Mouse (Mus musculus) layer of hippocampus, adult 18-20 months (tissue): ENCODE measurements around the gene Plcl2. TPM values are rescaled to one million over a fixed set of nuclear protein-coding genes. Genes with fewer than 3 reads are reported as not detected.
A peak's percentile ranks its signal among the peaks of the same experiment; 100 is the strongest.
"Not testable (repeated sequence)": the region's sequence is repeated elsewhere in the genome, so short reads cannot be mapped to it uniquely, and the experiment has no call there.

Experiments used
- DNase-seq, 2 experiments: peaks; one replicate each; pipeline ENCODE4 v3.0.0; 2022; ENCODE audit warnings: low spot score in 2 of 2
- total RNA-seq, 2 experiments: library from RNA; stranded (reverse); gene quantifications; 2 replicates each; pipeline ENCODE4 v1.2.3; 2021

Plcl2 gene
- total RNA-seq, 2 experiments from 2014 or later: 57.7 to 59.3 TPM

DNA sequence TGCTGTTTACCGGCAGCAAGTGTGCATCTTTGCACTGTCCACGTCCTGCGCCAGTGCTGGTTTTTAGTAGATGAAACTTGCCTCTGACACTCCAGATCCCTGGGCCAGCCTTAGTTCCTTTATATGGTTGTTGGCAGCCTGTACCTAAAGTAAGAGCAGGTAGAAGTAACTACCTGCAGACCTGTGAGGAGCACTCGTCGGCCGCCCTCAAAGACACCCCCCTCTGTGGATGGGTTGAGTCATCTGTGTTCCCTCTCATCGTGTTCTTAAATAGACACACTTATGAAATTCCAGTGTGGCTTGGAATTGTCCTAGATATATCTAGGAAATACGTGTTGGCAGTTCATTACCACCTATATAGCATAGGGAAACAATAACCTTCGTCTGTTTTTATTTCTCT, 158.4 kb downstream of the Plcl2 start:
- no peak for DNase-seq

DNA sequence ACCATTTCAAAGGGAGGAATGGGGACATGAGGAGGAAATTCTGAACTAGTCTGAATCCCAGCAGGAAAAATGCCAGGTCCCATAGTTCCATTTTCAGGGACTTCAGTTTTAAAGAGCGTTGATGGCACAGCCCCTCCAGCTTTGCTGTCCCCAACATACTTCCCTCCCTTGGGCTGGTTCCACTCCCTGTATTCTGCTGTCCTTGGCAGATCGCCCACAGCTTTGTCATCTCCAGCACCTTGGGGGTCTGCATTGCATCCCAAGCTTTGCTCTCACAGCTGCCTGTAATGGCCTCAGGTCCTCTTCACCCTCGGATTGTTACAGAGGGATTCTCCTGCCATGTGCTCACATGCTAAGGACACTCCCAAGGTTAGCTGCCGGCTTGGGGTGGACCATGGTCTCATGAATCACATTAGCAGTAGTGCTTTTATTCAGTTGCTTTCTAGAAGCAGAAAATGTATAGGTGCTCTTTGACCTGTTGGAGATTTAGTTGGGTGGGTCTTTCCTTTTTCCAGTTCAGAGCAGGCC, 159.5 kb downstream of the Plcl2 start:
- DNase-seq: no peak

DNA sequence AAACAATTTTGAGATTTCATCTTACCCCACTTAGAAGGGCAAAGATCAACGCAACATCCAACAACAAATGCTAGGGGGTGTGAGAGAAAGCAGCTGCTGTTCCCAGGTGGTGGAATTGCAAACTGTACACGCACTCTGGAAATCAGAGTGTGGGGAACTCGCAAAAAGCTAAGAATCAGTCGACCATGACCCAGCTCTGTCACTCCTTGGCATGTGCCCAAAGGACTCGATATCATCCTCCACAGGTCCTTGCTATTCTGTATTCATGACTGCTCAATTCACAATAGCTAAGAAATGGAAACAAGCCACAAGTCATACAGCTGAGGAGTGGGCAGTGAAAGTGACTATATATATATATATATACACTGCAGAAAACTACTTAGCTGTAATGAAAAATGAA, 162.2 kb downstream of the Plcl2 start:
- no peak for DNase-seq

GRCm38 (mm10) chr17:50674580-50674979, 165.4 kb downstream of the Plcl2 start:
- no peak for DNase-seq

- DNase-seq: peak in 1 of 2 experiments; percentile 48
Observed at GRCm38 (mm10) chr17:50675231-50675630, 166.0 kb downstream of the Plcl2 start.

DNA sequence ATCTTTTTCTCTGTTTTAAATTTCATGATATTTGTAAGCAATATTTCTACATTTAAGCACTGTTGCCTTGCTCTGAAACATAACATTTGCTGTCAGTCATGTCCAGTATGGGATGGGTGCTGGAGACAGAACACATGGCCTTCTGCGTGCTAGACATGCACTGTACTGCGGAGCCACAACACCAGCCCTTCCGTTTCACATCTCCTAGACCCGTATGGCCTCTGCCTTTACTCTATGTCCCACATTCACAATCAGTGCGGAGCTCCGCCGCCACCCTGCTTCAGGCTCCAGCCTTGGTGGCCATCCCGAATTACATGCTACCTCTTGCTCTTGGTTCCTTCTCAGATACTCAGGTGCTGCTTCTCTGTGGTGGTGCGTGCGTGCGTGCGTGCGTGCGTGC, 168.1 kb downstream of the Plcl2 start:
- no peak for DNase-seq

DNA sequence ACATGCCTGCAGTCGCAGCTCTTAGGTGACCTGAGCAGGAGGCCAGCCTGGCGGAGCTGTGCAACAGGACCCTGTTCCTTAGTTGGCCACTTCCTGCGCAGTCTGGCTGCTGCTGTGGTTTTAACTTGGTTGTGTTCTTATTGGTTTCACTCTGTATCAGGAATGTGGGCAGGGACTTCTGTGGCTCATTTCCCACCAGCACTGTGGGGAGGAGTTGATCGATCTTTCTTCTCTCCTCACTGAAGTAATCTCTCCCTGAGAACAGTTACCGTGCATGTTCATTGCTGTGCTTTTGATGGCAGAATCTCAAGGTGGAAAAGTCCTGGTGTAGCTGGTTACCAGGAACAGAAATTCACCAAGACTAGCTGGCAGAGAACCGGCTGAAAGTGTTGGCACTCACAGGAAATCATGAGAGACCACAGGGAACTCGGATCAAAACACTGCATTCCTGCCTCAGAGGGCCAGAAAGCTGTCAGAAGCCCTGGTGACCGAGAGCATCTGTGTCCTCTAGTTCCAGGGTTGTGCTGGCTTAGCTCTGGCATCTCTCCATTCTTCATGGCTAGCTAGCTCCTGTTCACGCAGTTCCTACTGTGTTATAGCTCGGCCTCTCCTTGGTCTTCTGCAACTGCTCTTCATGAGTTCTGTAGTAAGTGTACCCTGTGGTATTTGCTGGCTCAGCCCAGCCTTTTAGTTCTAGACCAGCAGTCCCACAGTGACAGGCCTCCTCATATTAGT, 168.9 kb downstream of the Plcl2 start:
- peak in 1 of 2 experiments; percentile 39 for DNase-seq

- no peak for DNase-seq
Observed at GRCm38 (mm10) chr17:50678748-50679147, 169.5 kb downstream of the Plcl2 start.

DNA sequence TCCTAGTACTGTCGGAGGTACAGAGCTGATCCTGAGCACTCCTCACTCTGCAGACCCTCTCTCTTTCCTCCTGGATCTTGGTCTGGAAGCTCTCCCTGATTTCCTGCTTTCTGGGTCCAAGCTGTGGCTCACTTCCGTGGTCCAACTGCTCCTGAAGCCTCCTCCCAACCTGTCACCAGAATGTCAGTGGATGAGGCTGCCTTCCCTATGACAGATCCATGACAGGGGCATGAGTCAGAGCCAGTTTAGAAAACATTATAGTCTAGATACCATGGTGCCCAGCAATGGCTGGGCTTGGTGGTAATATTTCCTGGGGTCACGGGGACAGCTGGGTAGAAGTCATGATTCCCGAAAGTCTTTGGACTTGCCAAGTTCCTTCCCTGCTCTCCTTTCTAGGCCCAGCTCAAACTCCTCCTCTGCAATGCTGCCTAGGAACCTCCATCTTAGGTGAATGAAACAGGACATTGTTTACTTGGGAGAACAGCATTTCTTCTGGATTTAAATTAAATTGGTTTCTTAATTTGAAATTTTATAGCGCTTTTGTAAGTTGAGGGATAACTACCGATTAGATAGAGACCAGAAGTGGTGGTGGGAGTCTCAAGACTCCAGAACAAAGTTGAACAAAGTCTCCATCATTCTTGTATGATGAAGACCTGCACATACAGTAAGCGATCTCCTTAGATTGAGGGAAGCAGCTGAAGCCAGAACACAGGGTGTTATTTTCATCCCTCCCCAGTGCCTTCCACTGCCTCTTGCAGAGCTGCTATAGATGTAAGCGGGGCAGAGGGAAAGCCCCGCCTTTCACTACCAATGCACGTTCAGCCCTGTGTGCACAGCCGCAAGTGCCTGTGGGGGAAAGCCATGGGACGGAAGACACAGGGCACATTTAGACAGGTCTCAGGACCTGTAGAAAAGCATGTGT, 170.7 kb downstream of the Plcl2 start:
- no peak for DNase-seq

DNA sequence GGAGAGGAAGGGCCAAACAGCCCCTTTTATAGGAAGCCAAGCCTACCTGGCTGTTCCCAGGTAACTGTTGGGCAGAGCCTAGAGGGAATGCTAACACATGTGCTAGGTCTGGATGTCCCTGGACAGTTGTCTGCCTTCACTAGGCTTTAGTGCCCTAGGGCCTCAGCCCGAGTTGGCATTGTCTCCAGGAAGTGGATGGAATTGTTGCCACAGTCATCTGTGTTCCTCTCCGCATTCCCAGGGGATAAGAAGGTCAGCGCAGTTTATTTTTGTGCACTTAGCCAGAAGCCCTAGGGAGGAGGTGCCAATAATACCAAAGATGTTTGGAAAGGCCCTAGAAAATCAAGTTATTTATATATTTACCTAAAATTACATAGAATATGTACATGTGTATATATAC, 173.5 kb downstream of the Plcl2 start:
- no peak for DNase-seq

- DNase-seq: no peak
Observed at GRCm38 (mm10) chr17:50684960-50685645, 175.9 kb downstream of the Plcl2 start.

GRCm38 (mm10) chr17:50687670-50688069, 178.5 kb downstream of the Plcl2 start:
- no peak for DNase-seq

DNA sequence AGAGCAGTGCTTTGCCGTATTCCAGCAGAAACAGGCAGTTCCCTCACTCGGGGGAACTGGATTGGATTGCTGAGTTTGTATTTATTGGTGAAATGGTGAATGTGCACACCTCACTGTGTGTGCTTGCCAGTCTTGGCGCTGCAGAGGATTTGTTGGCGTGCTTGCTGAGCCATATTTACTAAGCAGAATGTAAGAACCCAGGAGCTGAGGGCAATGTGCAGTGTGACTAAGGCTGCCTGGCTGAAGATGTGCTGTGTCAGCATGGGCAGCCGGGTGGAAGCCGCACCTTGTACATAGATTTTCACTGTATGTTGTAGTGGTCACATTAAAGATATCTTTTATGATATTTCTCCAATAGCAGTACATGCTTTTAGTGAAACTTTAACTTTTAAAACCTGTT, 178.9 kb downstream of the Plcl2 start:
- peak in 1 of 2 experiments; percentile 35 for DNase-seq

DNA sequence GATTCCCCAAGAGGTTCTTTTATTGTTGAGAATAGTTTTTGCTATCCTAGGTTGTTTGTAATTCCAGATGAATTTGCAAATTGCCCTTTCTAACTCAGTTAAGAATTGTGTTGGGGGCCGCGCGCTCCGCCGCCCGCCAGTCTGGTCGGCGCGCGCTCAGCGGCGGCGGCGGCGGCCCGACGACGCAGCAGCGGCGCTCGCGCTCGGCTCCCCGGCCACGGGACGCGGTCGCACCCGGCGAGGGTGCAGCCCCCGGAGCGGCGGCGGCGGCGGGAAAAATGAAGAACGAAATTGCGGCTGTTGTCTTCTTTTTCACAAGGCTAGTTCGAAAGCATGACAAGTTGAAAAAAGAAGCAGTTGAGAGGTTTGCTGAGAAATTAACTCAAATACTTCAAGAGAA, 189.2 kb downstream of the Plcl2 start:
- DNase-seq: not testable (repeated sequence)

DNA sequence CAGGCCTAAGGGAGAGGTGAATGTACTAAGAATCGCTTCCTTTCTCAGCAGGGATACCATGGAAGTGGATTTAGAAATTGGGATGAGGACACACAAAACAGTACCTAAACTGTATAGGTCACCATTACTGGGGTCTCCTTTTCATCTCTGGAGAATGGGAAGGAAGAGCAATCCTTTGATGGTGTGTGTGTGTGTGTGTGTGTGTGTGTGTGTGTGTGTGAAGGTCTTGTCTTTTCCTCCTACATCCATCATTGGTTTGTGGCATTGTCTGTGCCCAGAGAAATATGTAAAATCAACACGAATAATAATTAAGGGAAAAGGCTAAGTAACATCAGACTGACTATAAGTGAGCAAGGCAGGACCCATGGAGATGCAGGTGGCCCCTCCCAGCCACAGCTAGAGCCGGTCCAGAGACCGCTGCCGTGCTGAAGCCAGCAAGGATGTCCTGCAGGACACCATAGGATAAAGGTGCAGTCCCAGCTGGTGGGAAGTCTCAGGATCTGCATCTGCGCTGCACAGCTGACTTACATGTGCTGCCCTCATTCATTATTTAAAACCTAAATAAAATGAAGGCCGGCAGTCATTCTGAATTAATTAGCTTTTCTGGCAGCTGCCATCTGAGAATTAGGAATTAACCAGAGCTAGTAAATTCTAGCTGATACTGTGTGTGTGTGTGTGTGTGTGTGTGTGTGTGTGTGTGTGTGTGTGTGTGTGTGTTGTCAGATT, 201.5 kb downstream of the Plcl2 start:
- no peak for DNase-seq

DNA sequence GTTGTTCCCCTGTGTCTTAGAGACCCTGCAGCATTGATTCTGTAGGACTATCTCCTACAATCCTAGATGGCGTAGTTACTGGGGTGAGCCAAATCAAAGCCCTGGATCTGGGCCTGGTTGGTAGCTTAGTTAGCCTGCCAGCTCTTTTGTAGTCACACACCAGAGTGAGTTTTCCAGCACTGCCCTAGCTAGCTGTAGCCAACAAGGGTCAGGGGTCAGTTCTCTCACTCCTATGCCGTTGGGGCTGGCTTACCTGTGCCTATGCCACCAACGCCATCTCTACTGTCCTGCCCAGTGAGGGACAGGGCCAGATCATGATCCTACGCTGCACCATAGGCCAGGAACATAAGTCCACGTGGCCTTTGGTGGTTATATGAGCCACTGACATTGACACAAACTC, 208.4 kb downstream of the Plcl2 start:
- no peak for DNase-seq

DNA sequence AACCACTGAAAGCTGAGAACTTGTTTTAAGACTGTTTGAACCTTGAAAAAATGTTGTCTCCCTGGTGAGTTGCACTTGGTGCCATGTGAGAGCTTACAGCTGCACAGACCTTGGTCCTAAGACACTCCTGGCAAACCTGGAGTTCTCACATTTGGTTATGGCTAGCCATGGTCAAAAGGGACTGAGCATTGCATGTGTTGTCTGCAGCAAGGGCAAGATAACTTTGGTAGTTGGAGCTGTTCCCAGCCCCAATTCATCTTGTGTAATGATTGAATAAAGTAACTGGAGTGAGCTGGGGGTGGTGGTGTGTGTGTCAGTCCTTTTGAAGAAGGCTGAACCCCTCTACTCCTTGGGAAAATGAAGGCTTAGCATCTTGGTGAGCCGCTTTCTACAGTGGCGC, 215.2 kb downstream of the Plcl2 start:
- no peak for DNase-seq

- DNase-seq: no peak
Observed at GRCm38 (mm10) chr17:50726265-50726664, 217.1 kb downstream of the Plcl2 start.

DNA sequence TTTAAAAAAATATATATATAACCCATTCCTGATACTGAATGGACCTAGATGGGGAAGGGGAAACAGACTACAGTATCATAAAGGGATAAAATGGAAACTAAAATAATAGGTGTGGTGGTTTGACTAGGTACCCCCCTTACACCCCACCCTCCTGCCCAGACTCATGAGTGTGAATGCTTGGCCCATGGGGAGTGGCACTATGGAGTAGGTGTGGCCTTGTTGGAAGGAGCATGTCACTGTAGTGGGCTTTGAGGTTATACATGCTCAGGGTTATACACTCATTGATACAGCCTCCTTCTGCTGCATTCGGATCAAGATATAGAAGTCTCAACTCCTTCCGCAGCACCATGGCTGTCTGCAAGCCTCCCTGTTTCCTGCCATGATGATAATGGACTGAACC, 219.8 kb downstream of the Plcl2 start:
- DNase-seq: no peak

DNA sequence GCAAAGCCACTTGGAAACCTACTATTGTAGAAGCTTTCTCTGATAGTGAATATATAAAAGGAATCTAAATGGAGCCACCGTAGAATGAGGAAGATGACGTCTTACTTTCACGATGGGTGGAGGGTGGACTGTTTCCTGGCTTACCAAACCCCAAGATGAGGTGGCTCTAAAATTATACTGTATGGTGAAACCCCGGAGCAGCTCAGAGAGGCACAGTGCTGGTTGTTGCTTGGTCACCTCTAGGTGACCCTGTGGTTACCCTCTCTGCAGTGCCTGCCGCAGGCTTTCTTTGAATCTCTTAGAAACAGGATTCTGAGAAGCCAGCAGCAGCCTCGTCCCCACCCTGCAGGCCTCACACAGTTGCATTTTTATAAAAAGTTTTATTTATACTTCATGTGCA, 220.4 kb downstream of the Plcl2 start:
- DNase-seq: no peak

DNA sequence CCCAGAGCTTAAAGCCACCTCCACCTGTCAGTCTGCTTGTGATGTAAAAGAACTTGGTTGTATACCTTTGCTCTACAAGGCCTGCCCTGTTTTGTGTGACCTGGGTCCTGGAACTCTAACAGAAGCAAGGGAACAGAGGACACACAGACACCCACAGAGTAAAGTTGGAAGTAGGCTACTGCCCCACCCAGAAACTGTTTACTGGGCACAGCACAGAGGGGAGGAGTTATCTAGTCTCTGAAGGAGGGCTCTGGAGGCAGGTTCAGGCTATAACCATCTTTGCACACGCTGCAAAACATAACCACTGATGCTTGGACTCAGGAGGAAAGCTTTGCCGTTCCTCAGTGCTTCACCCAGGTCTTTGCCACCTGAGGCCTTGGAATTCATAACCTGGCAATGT, 221.7 kb downstream of the Plcl2 start:
- DNase-seq: no peak
